Mouse (Mus musculus) right cerebral cortex, adult 18-20 months (tissue): ENCODE measurements around the gene Tpt1.
"Not testable (repeated sequence)": the region's sequence is repeated elsewhere in the genome, so short reads cannot be mapped to it uniquely, and the experiment has no call there.

Experiments
- DNase-seq: peaks from one replicate; pipeline ENCODE4 v3.0.0; 2022; ENCODE audit warnings: mixed read lengths

The Tpt1 gene

DNA sequence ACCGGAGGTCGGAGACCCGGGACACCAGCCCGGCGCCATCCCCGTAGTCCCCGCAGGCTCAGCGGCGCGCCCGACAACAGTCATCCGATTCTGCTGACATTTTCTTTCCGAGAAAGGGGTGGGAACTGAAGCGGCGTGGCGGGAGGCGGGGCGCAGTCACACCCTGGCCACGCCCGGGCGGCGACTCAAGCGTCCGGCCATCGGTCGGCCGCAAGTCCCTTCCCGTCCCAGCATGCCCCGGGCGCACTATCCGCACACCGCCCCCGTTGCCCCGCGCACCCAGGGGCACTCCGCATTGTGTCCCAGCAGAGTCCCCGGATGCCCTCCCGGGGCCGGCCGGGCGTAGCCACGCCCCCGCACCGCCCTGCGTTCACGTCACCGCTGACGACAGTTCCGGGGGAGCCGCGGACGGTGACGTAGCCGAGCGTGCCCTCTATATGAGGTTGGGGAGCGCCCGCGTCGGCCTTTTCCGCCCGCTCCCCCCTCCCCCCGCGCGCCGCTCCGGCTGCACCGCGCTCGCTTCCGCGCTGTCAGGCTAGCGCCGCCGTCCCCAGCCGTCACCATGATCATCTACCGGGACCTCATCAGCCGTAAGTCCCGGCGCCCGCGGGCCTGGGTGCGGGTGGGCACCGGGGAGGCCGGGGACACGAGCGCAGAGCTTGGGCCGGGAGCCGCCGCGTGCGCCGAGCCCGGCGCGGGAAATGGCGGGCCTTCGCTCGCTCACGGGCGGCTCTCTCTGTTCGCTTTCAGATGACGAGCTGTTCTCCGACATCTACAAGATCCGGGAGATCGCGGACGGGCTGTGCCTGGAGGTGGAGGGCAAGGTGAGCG lies at the start of gene Tpt1:
Tpt1 (plus strand) TSS at position 227 of the 831 bp plus-strand sequence.
- DNase-seq: peak; percentile 97

DNA sequence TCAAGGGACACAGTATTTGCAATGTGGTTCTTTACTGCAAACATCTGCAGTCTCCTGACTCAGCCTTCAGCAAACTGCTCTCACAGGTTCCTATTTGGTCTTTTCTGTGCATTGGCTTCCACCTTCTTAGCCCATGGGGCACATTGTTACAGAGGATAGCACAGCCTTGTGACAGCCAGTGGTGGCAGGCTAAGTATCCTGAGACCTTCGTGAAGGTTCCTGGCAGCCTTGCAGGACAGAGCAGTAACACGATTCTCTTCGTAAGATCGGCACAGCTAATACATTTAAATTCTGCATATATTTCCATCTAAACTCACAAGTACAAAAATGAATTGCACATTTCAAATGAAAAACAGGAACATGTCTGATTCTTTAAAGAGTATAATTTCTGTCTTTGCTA lies 49.0 kb upstream of the Tpt1 start:
- no peak for DNase-seq

DNA sequence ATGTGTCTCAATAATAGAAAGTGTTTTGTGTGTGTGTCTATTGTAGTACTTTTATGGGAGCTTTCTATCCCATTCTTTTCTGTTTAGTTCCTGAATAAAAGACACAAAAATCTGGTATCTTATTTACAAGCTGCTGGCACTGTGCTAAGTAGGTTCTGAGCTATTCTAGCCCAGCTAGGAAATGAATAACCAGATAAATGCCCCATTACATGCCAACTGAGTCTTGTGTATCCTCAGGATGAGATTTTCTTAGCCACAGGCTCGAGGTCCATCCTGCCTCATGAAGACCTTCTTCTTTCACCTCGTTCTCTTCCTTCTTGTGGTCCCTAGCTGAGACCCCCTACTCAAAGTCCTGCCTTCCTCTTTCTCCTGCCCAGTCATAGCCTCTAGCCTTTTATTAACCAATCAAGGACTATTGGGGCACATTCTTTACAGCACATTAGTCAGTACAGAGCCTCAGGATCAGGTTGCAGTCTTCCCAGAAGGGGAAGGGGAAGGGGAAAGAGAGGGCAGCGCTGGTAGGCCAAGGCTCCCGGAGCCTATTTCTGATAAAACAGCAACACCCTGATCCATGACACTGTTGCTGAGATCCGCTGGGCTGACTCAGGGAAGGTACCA lies 47.0 kb upstream of the Tpt1 start:
- no peak for DNase-seq

- DNase-seq: no peak
Observed at GRCm38 (mm10) chr14:75807800-75808199, 37.1 kb upstream of the Tpt1 start.

GRCm38 (mm10) chr14:75809931-75810330 lies 35.0 kb upstream of the Tpt1 start:
- DNase-seq: no peak

- no peak for DNase-seq
Observed at GRCm38 (mm10) chr14:75818528-75818927, 26.4 kb upstream of the Tpt1 start.

- no peak for DNase-seq
Observed at GRCm38 (mm10) chr14:75819341-75819740, 25.6 kb upstream of the Tpt1 start.

GRCm38 (mm10) chr14:75820007-75820406 lies 24.9 kb upstream of the Tpt1 start:
- DNase-seq: no peak

- no peak for DNase-seq
Observed at GRCm38 (mm10) chr14:75826851-75827410, 18.0 kb upstream of the Tpt1 start.

GRCm38 (mm10) chr14:75828221-75828620 lies 16.7 kb upstream of the Tpt1 start:
- no peak for DNase-seq

- peak; percentile 90 for DNase-seq
Observed at GRCm38 (mm10) chr14:75828866-75829806, 15.8 kb upstream of the Tpt1 start.

GRCm38 (mm10) chr14:75829817-75830216 lies 15.1 kb upstream of the Tpt1 start:
- not testable (repeated sequence) for DNase-seq

GRCm38 (mm10) chr14:75832031-75832430 lies 12.9 kb upstream of the Tpt1 start:
- no peak for DNase-seq

DNA sequence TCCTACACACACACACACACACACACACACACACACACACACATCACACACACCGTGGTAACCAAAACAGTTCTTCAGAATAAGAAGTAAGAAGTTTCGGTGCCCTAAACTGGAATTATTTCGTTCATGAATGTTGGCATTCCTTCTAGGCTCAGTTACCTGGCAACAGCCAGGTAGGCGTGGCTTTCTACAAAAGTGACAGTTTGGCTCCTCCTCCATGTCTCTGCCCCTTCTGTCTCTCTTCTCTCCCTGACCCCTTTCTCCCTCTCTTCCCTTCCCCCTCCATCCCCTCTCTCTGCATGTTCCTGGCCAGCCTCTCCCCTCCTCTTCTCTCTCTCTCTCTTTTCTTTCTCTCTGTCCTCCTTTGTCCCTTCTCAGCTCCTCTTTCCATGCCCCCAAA lies 11.9 kb upstream of the Tpt1 start:
- DNase-seq: no peak

DNA sequence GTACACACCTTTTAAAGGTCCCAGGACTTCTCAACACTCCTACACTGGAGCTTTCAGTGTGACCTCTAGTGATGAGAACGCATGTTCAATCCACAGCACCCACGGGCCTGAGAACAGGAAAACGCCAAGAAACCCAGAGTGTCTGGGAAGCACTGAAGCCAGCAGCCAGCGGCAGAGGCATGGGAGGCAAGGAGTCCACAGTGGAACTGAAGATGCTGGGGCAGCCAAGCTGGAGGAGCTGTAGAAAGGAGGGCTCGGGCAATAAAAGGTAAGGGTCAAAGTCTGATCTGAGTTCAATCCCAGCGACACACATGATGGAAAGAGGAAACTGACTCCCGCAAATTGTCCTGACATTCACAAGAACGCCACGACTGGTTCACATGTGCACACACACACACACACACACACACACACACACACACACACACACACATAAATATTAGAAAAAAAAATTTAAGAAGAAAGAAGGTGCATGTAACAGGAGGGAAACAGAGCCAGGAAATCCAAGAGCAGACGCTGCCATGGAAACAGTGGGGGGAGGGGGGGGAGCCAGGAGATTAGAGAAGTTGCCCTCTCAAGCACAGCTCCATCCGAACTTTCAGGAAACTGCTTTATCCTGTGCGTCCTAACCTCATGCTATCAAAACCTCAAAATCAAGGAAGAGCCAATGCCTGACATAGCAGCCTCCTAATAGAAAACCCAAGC lies 11.2 kb upstream of the Tpt1 start:
- no peak for DNase-seq

DNA sequence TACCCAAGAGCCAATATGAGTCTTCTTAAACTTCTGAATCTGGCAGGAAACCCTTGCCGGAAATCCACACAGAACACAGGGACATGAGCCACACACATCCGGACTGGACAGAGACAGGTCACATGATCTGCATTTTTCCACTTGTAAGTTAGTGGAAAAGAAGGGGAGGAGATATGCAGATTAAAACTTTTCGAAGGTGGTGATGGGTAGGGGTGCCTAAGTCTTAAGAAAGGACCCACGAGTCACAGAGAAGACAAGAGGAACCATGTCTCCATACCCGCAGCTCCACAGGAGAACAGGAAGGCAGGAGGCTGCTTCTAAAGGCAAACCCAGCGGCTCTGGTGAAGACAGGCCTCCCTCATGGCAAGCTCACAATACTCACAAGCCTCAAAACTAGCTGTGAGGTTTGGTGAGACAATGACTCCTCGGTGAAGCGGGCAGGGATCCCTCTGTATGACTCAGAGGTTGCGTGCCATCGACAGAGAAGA lies 10.6 kb upstream of the Tpt1 start:
- DNase-seq: peak; percentile 37

GRCm38 (mm10) chr14:75834739-75835381 lies 10.0 kb upstream of the Tpt1 start:
- peak; percentile 52 for DNase-seq

- no peak for DNase-seq
Observed at GRCm38 (mm10) chr14:75836579-75836978, 8.3 kb upstream of the Tpt1 start.

DNA sequence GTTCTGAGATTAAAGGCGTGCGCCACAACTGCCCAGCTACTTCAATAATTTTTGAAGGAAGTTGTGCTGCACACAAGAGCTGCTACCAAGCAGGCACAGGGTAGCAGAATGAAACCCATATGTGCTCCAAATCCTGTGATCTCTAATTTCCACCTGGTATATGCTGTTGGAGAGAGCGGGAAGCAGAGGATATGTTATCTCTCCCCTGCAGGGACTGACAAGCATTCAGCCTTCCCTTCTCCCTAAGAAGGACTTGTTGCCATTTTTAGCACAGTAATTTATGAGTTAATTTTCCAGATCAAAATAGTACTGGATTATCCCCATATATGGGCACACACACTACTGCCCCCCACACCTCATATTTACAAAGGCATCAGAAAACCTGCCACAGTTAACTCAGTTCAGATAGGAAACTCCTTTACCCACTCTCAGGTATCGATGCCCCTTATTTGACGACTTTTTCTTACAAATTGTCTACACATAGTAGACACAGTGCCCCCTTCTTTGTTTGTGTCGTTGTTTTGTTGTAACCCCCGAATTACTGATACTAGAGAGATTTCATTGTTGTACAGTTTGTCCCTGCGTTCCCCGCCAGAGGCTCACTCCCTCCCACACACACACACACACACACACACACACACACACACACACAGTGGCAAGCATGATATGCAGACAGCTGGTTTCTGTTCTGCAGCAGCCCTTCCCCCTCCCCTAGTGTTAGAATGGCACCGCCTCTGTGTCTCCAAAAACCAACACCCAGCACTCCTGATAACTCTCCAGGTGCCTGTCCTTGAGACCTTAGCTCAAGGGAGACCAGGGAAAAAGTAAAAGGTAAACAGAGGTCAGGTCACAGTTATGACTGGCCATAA lies 7.6 kb upstream of the Tpt1 start:
- no peak for DNase-seq

DNA sequence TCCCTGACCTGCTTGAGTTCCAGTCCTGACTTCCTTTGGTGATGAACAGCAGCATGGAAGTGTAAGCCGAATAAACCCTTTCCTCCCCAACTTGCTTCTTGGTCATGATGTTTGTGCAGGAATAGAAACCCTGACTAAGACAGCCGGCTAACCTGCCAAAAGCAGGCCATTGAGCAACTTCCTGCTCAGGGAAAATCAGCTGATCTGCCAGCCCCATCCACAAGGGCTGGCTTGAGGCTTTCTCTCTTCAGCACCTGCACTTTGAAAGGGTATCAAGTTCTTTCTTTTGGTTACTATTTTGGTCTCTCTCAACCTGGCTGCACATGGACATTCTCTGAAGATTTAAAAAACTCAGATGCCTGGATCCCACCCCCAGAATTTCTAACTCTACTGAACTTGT lies 3.1 kb upstream of the Tpt1 start:
- DNase-seq: not testable (repeated sequence)
